Mouse (Mus musculus): ENCODE data around the gene Nmt1. TPM values are rescaled to one million over a fixed set of nuclear protein-coding genes. Genes with fewer than 3 reads are reported as not detected.

Nmt1 gene
- total and polyA plus RNA-seq, 2 experiments from 2014 or later = 46.6 to 47.6 TPM

DNA sequence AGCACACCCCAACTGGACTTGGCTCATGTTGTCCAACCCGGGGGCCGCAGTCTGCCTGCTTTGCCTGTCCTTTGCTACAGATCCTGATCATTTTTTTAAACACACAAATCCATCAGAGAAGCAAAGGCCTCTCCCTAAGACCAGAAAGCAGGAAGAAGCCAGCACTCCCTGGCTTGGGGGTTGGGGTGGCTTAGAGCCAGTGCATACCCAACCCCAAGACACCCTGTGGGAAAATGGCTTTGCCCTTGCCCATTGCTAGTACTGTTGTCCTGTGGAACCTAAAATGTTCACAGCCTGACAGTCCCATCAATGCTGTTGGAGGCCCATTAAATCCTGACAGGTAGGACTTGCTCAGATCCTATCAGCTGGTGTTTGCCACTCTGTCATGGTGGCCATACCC is 41.7 kb downstream of the Nmt1 start:
- 100% methylated on average over 2 of the region's 2 CpGs for WGBS
- H3K9me3 ChIP-seq (replicated peaks; ENCODE audit: control insufficient read depth, low read length) = no peaks in the 10 kb centered on the region
- TF ChIP-seq CTCF (IDR thresholded peaks at IDR 0.05; ENCODE audit: low read depth) (no peak), EP300 (IDR thresholded peaks at IDR 0.05; ENCODE audit: low read depth) (no peak)
- no peak overlapping the region for H3K4me3 ChIP-seq (ENCODE audit: low read depth, low read length)
- H3K27ac ChIP-seq (ENCODE audit: low read depth) = no peak overlapping the region
- ATAC-seq (ENCODE audit: insufficient read depth, low read depth) (no peak), DNase-seq (ENCODE audit: low spot score) (no peak)
- no peaks in the 10 kb centered on the region for H3K27me3 ChIP-seq (ENCODE audit: control insufficient read depth, insufficient read depth, low read length)
- peaks cover 14% of the 10 kb centered on the region for H3K4me1 ChIP-seq (ENCODE audit: control insufficient read depth, insufficient read depth)
- no peak overlapping the region for H3K9ac ChIP-seq (replicated peaks; ENCODE audit: low read depth, low read length)
- H3K36me3 ChIP-seq (replicated peaks; ENCODE audit: control insufficient read depth, insufficient read depth, low read length) = peaks cover 73% of the 10 kb centered on the region
- H3K4me2 ChIP-seq (ENCODE audit: low read depth, low read length) = no peak overlapping the region

GRCm38 (mm10) chr11:103070322-103070880 is 42.4 kb downstream of the Nmt1 start:
- ATAC-seq (ENCODE audit: insufficient read depth, low read depth) = no peak
- Histone ChIP-seq H3K27ac (ENCODE audit: low read depth) (no peak overlapping the region), H3K9me3 (replicated peaks; ENCODE audit: control insufficient read depth, low read length) (no peaks in the 10 kb centered on the region), H3K4me1 (ENCODE audit: control insufficient read depth, insufficient read depth) (peaks cover 14% of the 10 kb centered on the region), H3K4me2 (ENCODE audit: low read depth, low read length) (no peak overlapping the region), H3K27me3 (ENCODE audit: control insufficient read depth, insufficient read depth, low read length) (no peaks in the 10 kb centered on the region), H3K4me3 (ENCODE audit: low read depth, low read length) (no peak overlapping the region), H3K9ac (replicated peaks; ENCODE audit: low read depth, low read length) (no peak overlapping the region), H3K36me3 (replicated peaks; ENCODE audit: control insufficient read depth, insufficient read depth, low read length) (peaks cover 68% of the 10 kb centered on the region)
- no peak for DNase-seq (ENCODE audit: low spot score)
- 93% methylated on average over 10 of the region's 10 CpGs for WGBS
- TF ChIP-seq EP300 (IDR thresholded peaks at IDR 0.05; ENCODE audit: low read depth) = no peak
- no peak for TF ChIP-seq CTCF (IDR thresholded peaks at IDR 0.05; ENCODE audit: low read depth)

DNA sequence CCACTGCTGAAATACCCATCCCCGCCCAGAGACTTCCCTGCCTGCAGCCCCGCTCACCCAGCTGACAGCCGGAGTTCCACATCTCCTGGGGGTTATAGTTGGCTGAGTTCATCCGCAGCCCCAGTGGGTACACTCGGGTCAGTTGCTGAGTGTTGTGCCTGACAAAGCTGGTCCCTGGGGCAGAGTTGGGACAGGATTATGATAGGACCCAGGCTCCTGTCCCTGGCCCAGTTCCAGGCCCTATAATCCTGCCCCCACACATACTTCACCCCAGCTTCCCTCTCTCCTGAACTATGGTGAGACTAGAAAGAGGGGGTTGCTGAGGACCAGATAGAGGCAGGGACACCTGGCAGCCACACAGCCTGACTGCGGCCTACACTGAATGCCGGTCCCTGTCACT is 45.7 kb downstream of the Nmt1 start:
- 61% methylated on average over 7 of the region's 7 CpGs for whole genome bisulfite sequencing
- 0 out of 2 replicates have a peak overlapping the region, but pooled peaks have one; percentile 44 for H3K4me2 ChIP-seq (ENCODE audit: low read depth, low read length)
- H3K4me3 ChIP-seq (ENCODE audit: low read depth, low read length) = no peak overlapping the region
- H3K27me3 ChIP-seq (ENCODE audit: control insufficient read depth, insufficient read depth, low read length) = no peaks in the 10 kb centered on the region
- no peaks in the 10 kb centered on the region for H3K4me1 ChIP-seq (ENCODE audit: control insufficient read depth, insufficient read depth)
- no peaks in the 10 kb centered on the region for H3K9me3 ChIP-seq (replicated peaks; ENCODE audit: control insufficient read depth, low read length)
- no peak for DNase-seq (ENCODE audit: low spot score)
- no peak overlapping the region for H3K27ac ChIP-seq (ENCODE audit: low read depth)
- no peak for TF ChIP-seq EP300 (IDR thresholded peaks at IDR 0.05; ENCODE audit: low read depth)
- TF ChIP-seq CTCF (IDR thresholded peaks at IDR 0.05; ENCODE audit: low read depth) = no peak
- H3K9ac ChIP-seq (replicated peaks; ENCODE audit: low read depth, low read length) = no peak overlapping the region
- peaks cover 68% of the 10 kb centered on the region for H3K36me3 ChIP-seq (replicated peaks; ENCODE audit: control insufficient read depth, insufficient read depth, low read length)
- ATAC-seq (ENCODE audit: insufficient read depth, low read depth) = no peak

GRCm38 (mm10) chr11:103074121-103074650 is 46.2 kb downstream of the Nmt1 start:
- Histone ChIP-seq H3K4me3 (ENCODE audit: low read depth, low read length) (peak overlapping the region; percentile 15), H3K9me3 (replicated peaks; ENCODE audit: control insufficient read depth, low read length) (no peaks in the 10 kb centered on the region), H3K9ac (replicated peaks; ENCODE audit: low read depth, low read length) (0 out of 2 replicates have a peak overlapping the region, but pooled peaks have one; percentile 30), H3K4me1 (ENCODE audit: control insufficient read depth, insufficient read depth) (no peaks in the 10 kb centered on the region), H3K4me2 (ENCODE audit: low read depth, low read length) (peak overlapping the region; percentile 44; the same call in 1 of the 2 replicates), H3K27me3 (ENCODE audit: control insufficient read depth, insufficient read depth, low read length) (no peaks in the 10 kb centered on the region), H3K36me3 (replicated peaks; ENCODE audit: control insufficient read depth, insufficient read depth, low read length) (peaks cover 68% of the 10 kb centered on the region), H3K27ac (ENCODE audit: low read depth) (no peak overlapping the region)
- WGBS = 76% methylated on average over 10 of the region's 10 CpGs
- no peak for DNase-seq (ENCODE audit: low spot score)
- no peak for ATAC-seq (ENCODE audit: insufficient read depth, low read depth)
- TF ChIP-seq CTCF (IDR thresholded peaks at IDR 0.05; ENCODE audit: low read depth) (no peak), EP300 (IDR thresholded peaks at IDR 0.05; ENCODE audit: low read depth) (no peak)

DNA sequence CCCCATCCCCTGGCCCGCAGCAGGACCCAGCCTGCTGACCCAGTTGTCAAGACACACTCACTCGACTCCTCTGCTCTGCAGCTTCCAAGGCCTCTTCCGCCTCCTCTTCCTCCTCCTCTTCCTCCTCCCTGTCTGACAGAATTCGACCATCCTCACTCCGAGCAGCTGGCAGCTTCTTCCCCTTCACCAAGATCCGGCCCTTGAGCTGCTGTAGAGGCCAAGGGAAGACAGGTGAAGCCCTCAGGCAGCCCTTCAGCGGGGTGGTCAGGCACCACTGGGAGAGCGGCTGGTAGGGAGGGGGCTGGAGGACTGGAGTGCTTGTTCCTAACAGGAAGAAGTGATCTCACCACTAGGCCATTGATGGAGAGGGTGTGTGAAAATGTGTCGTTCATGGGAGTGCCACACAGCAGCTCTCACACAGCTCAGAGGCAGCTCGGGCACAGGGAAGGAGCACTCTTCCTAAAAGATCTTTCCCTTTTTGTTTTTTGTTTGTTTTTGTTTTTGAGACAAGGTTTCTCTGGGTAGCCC is 46.9 kb downstream of the Nmt1 start:
- H3K27ac ChIP-seq (ENCODE audit: low read depth) = no peak overlapping the region
- H3K4me3 ChIP-seq (ENCODE audit: low read depth, low read length) = peak overlapping the region; percentile 15
- peak overlapping the region; percentile 44; the same call in 1 of the 2 replicates for H3K4me2 ChIP-seq (ENCODE audit: low read depth, low read length)
- no peaks in the 10 kb centered on the region for H3K9me3 ChIP-seq (replicated peaks; ENCODE audit: control insufficient read depth, low read length)
- no peak for ATAC-seq (ENCODE audit: insufficient read depth, low read depth)
- DNase-seq (ENCODE audit: low spot score) = no peak
- H3K27me3 ChIP-seq (ENCODE audit: control insufficient read depth, insufficient read depth, low read length) = no peaks in the 10 kb centered on the region
- TF ChIP-seq CTCF (IDR thresholded peaks at IDR 0.05; ENCODE audit: low read depth) (no peak), EP300 (IDR thresholded peaks at IDR 0.05; ENCODE audit: low read depth) (no peak)
- 43% methylated on average over 10 of the region's 10 CpGs for WGBS
- H3K36me3 ChIP-seq (replicated peaks; ENCODE audit: control insufficient read depth, insufficient read depth, low read length) = peaks cover 68% of the 10 kb centered on the region
- 0 out of 2 replicates have a peak overlapping the region, but pooled peaks have one; percentile 30 for H3K9ac ChIP-seq (replicated peaks; ENCODE audit: low read depth, low read length)
- no peaks in the 10 kb centered on the region for H3K4me1 ChIP-seq (ENCODE audit: control insufficient read depth, insufficient read depth)
